Mouse (Mus musculus) G1E (cell line): ENCODE results near the gene Hmmr.

Experiments
- GATA1 ChIP-seq: IDR thresholded peaks from 2 replicates; pipeline ENCODE4 v1.6.1; 2012; ENCODE audit warnings: borderline replicate concordance, low read length, inconsistent platforms, mixed read lengths
- TAL1 ChIP-seq: conservative IDR thresholded peaks from 2 replicates; pipeline ENCODE4 v1.6.1; 2012; ENCODE audit warnings: low read depth, low read length, inconsistent platforms, mixed read lengths

- no peak for TF ChIP-seq TAL1
- TF ChIP-seq GATA1, result no peak
These were observed 42.4 kb upstream of the Hmmr start for GRCm38 (mm10) chr11:40775315-40776269.
